11 mouse cellular contexts compared by ENCODE assay signal in genomic region chr13:59875637-59876036, GRCm38 (mm10). TPM values are rescaled to one million over a fixed set of nuclear protein-coding genes. Genes with fewer than 3 reads are reported as not detected.
A peak's percentile ranks its signal among the peaks of the same experiment; 100 is the strongest.
DNase-seq lines count a peak whose midpoint lies in the region; ATAC-seq and TF ChIP-seq lines count a peak whose summit lies in the region.
"Had no signal": no experiment of that assay in that cellular context is flagged by ENCODE, and none has a peak within 500 bp of the region (broad histone marks: within the 10 kb centered on the region; RNA-seq: fewer than 3 reads in every experiment).

No protein-coding gene starts in this region.

- H3K27ac ChIP-seq in intestine, embryonic 14.5 days (ENCODE audit: low read depth): 0 out of 2 replicates have a peak overlapping the region, but pooled peaks have one; percentile 5
- no peak overlapping the region for H3K27ac ChIP-seq in intestine, postnatal 0 days (ENCODE audit: low read depth, low read length)
- no peak overlapping the region for H3K27ac ChIP-seq in limb, embryonic 14.5 days (replicated peaks; ENCODE audit: low read depth, low read length)
- H3K27ac ChIP-seq: hindbrain, embryonic 12.5 days; left cerebral cortex, adult 2 months had no signal

- H3K4me2 ChIP-seq in intestine, embryonic 14.5 days (ENCODE audit: low read length): no peak overlapping the region
- H3K4me2 ChIP-seq in intestine, postnatal 0 days (replicated peaks; ENCODE audit: low read depth): no peak overlapping the region
- no peak overlapping the region for H3K4me2 ChIP-seq in limb, embryonic 14.5 days (replicated peaks; ENCODE audit: low read depth, low read length, severe bottlenecking)
- H3K4me2 ChIP-seq: hindbrain, embryonic 12.5 days had no signal

- peaks cover 12% of the 10 kb centered on the region for H3K4me1 ChIP-seq in intestine, embryonic 14.5 days (replicated peaks; ENCODE audit: control insufficient read depth, insufficient read depth, low read length)
- no peaks in the 10 kb centered on the region for H3K4me1 ChIP-seq in intestine, postnatal 0 days (replicated peaks; ENCODE audit: control insufficient read depth, insufficient read depth, low read length)
- H3K4me1 ChIP-seq in limb, embryonic 14.5 days (ENCODE audit: control insufficient read depth, insufficient read depth, low read length): peaks cover 20% of the 10 kb centered on the region
- H3K4me1 ChIP-seq: hindbrain, embryonic 12.5 days had no signal

- TF ChIP-seq POLR2A in limb, embryonic 14.5 days (IDR thresholded peaks at IDR 0.05; ENCODE audit: borderline replicate concordance, extremely low read depth, insufficient read depth, insufficient read length): no peak

- H3K9ac ChIP-seq in intestine, embryonic 14.5 days (ENCODE audit: low read length): no peak overlapping the region
- H3K9ac ChIP-seq in intestine, postnatal 0 days (ENCODE audit: low read depth, low read length): no peak overlapping the region
- H3K9ac ChIP-seq in limb, embryonic 14.5 days (ENCODE audit: low read depth, low read length, severe bottlenecking): no peak overlapping the region
- H3K9ac ChIP-seq: hindbrain, embryonic 12.5 days had no signal

- H3K9me3 ChIP-seq in intestine, embryonic 14.5 days (ENCODE audit: control insufficient read depth, low read length): no peaks in the 10 kb centered on the region
- no peaks in the 10 kb centered on the region for H3K9me3 ChIP-seq in intestine, postnatal 0 days (ENCODE audit: control insufficient read depth)
- no peaks in the 10 kb centered on the region for H3K9me3 ChIP-seq in limb, embryonic 14.5 days (ENCODE audit: control insufficient read depth, low read length)
- H3K9me3 ChIP-seq: hindbrain, embryonic 12.5 days had no signal

- no peak for DNase-seq in intestine, embryonic 14.5 days (ENCODE audit: low spot score)
- peak; percentile 87 for DNase-seq in adipocyte (ENCODE audit: low spot score)
- peak; percentile 33 for DNase-seq in limb, embryonic 14.5 days (ENCODE audit: low spot score)
- DNase-seq in monocyte, adult 2 months (ENCODE audit: low read depth in 1 of 2, low spot score in 2 of 2): peak; percentile 51 to 56
- DNase-seq in ovary, adult 18-20 months (ENCODE audit: low spot score): no peak
- no peak for DNase-seq in thymus, adult 18-20 months
- DNase-seq in cerebellum, postnatal 14 days: no peak
- DNase-seq: spleen, adult 18-20 months had no signal

- no peaks in the 10 kb centered on the region for H3K27me3 ChIP-seq in intestine, embryonic 14.5 days (replicated peaks; ENCODE audit: control insufficient read depth, insufficient read depth, low read length)
- H3K27me3 ChIP-seq in intestine, postnatal 0 days (replicated peaks; ENCODE audit: control insufficient read depth, insufficient read depth, low read length): no peaks in the 10 kb centered on the region
- H3K27me3 ChIP-seq in limb, embryonic 14.5 days (ENCODE audit: control insufficient read depth, insufficient read depth, low read length): no peaks in the 10 kb centered on the region
- H3K27me3 ChIP-seq: hindbrain, embryonic 12.5 days had no signal

- no peak for TF ChIP-seq CTCF in intestine, postnatal 0 days (IDR thresholded peaks at IDR 0.05; ENCODE audit: low read depth)

- 21% methylated on average over 2 of the region's 2 CpGs for WGBS in intestine, embryonic 14.5 days
- 56% methylated on average over 2 of the region's 2 CpGs for WGBS in intestine, postnatal 0 days
- 27% methylated on average over 2 of the region's 2 CpGs for WGBS in limb, embryonic 14.5 days

- H3K36me3 ChIP-seq in intestine, embryonic 14.5 days (ENCODE audit: control insufficient read depth, insufficient read depth, low read length): no peaks in the 10 kb centered on the region
- no peaks in the 10 kb centered on the region for H3K36me3 ChIP-seq in intestine, postnatal 0 days (ENCODE audit: control insufficient read depth, insufficient read depth)
- no peaks in the 10 kb centered on the region for H3K36me3 ChIP-seq in limb, embryonic 14.5 days (ENCODE audit: control insufficient read depth, insufficient read depth, low read length)
- H3K36me3 ChIP-seq: hindbrain, embryonic 12.5 days had no signal

- H3K4me3 ChIP-seq in intestine, embryonic 14.5 days (ENCODE audit: low read depth, low read length): no peak overlapping the region
- no peak overlapping the region for H3K4me3 ChIP-seq in intestine, postnatal 0 days (ENCODE audit: low read depth, low read length)
- no peak overlapping the region for H3K4me3 ChIP-seq in limb, embryonic 14.5 days (replicated peaks; ENCODE audit: low read length)
- H3K4me3 ChIP-seq: hindbrain, embryonic 12.5 days; left cerebral cortex, adult 2 months had no signal

- no peak for ATAC-seq in intestine, embryonic 14.5 days (replicated peaks; ENCODE audit: low FRiP score, low TSS enrichment, low read depth)
- ATAC-seq in intestine, postnatal 0 days: no peak
- ATAC-seq in limb, embryonic 14.5 days (ENCODE audit: low FRiP score, low read depth): no peak

RNA-seq across cellular contexts. Expression of gene Tut7, which starts 52.7 kb away (rescaled TPM):
- polyA plus RNA-seq in intestine, embryonic 14.5 days (2014; fragmentation: Nextera tagmentation; extraction: Ambion mirVana): 40.8 and 43.6 TPM in 2 replicates
- polyA plus RNA-seq in intestine, postnatal 0 days (2015; fragmentation: Nextera tagmentation; extraction: Ambion mirVana): 50.1 and 55.4 TPM in 2 replicates
- polyA plus RNA-seq in limb, embryonic 14.5 days (2012; rRNA removed): 32.5 and 39.9 TPM in 2 replicates
- polyA plus RNA-seq in limb, embryonic 14.5 days (2014; fragmentation: Nextera tagmentation; extraction: Ambion mirVana): 45.9 and 51.1 TPM in 2 replicates

Comparison
In these comparisons a context has a peak if more than half of its experiments do, and no peak if none do; other contexts are left out.
1. DNase-seq: peak in adipocyte (single experiment), limb, embryonic 14.5 days (single experiment) and monocyte, adult 2 months (2 of 2); none in intestine, embryonic 14.5 days (single experiment), ovary, adult 18-20 months (single experiment), thymus, adult 18-20 months (0 of 2) and cerebellum, postnatal 14 days (0 of 2).